Mouse (Mus musculus) bone marrow macrophage, adult 2 months (primary cell): ENCODE measurements at regions not wholly inside any gene's neighbourhood (a gene's known extent, or its start where the extent isn't known, plus 50 kb on each side); places are given as distances from the start of the nearest gene placed in this dataset.

ENCODE experiments used
- CTCF ChIP-seq: IDR thresholded peaks from 2 replicates; pipeline ENCODE4 v1.5.1; 2012; ENCODE audit warnings: low read depth, mild to moderate bottlenecking, low read length, moderate library complexity
- POLR2A ChIP-seq: IDR thresholded peaks from 2 replicates; pipeline ENCODE4 v1.6.1; 2012; ENCODE audit warnings: mild to moderate bottlenecking, low read depth, low read length, borderline replicate concordance

DNA sequence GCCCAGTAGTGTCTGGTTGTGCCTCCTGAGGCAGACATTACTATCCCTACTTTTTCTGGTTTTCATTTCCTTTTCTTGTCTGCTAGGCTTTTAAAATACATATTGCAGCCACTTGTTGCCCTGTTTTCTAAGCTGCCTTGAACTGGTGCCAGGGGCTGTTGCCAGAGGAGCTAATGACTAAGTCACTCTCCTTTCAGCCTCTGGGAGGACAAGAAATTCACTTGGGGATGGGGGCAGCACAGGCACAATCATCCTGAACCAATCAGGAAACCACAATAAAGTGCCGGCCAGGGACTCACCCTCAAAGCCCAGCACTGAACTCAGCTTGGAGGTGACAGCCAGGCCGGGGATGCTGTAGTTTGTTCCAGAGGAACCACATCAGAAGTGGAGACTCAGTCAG, 740.3 kb downstream of the Dhx35 start:
- TF ChIP-seq CTCF (no peak), POLR2A (no peak)
